Mouse (Mus musculus): ENCODE measurements around the gene Btbd9. TPM values are rescaled to one million over a fixed set of nuclear protein-coding genes. Genes with fewer than 3 reads are reported as not detected.
A peak's percentile ranks its signal among the peaks of the same experiment; 100 is the strongest.

The Btbd9 gene
- polyA plus RNA-seq, 1 experiment from 2014 or later, result 40.6 TPM

GRCm38 (mm10) chr17:30383649-30384048, 192.6 kb downstream of the Btbd9 start:
- H3K9ac ChIP-seq (replicated peaks; ENCODE audit: low read length), result no peak overlapping the region
- WGBS, result 84% methylated on average over 6 of the region's 6 CpGs
- no peaks in the 10 kb centered on the region for H3K27me3 ChIP-seq (ENCODE audit: control insufficient read depth, insufficient read depth, low read length)
- no peaks in the 10 kb centered on the region for H3K4me1 ChIP-seq (ENCODE audit: control insufficient read depth, insufficient read depth, low read length)
- no peak overlapping the region for H3K4me2 ChIP-seq (ENCODE audit: low read depth, low read length)
- H3K36me3 ChIP-seq (replicated peaks; ENCODE audit: control insufficient read depth, insufficient read depth, low read depth, low read length), result no peaks in the 10 kb centered on the region
- DNase-seq (ENCODE audit: low spot score) (no peak), ATAC-seq (replicated peaks; ENCODE audit: insufficient number of reproducible peaks, low FRiP score, low TSS enrichment, low read depth) (no peak)
- H3K4me3 ChIP-seq (ENCODE audit: low read depth, low read length), result no peak overlapping the region
- no peak overlapping the region for H3K27ac ChIP-seq (replicated peaks; ENCODE audit: low read depth, low read length)
- H3K9me3 ChIP-seq (replicated peaks; ENCODE audit: control insufficient read depth, low read length), result no peaks in the 10 kb centered on the region

- no peaks in the 10 kb centered on the region for H3K27me3 ChIP-seq (ENCODE audit: control insufficient read depth, insufficient read depth, low read length)
- ATAC-seq (replicated peaks; ENCODE audit: insufficient number of reproducible peaks, low FRiP score, low TSS enrichment, low read depth) (no peak), DNase-seq (ENCODE audit: low spot score) (peak; percentile 25)
- H3K4me1 ChIP-seq (ENCODE audit: control insufficient read depth, insufficient read depth, low read length), result no peaks in the 10 kb centered on the region
- no peak overlapping the region for H3K9ac ChIP-seq (replicated peaks; ENCODE audit: low read length)
- no peak overlapping the region for H3K27ac ChIP-seq (replicated peaks; ENCODE audit: low read depth, low read length)
- H3K36me3 ChIP-seq (replicated peaks; ENCODE audit: control insufficient read depth, insufficient read depth, low read depth, low read length), result no peaks in the 10 kb centered on the region
- H3K4me3 ChIP-seq (ENCODE audit: low read depth, low read length), result no peak overlapping the region
- no peaks in the 10 kb centered on the region for H3K9me3 ChIP-seq (replicated peaks; ENCODE audit: control insufficient read depth, low read length)
- WGBS, result 26% methylated on average over 5 of the region's 5 CpGs
- no peak overlapping the region for H3K4me2 ChIP-seq (ENCODE audit: low read depth, low read length)
These were observed 197.9 kb downstream of the Btbd9 start for GRCm38 (mm10) chr17:30378221-30379010.

GRCm38 (mm10) chr17:30377754-30378153, 198.5 kb downstream of the Btbd9 start:
- WGBS, result 22% methylated on average over 1 of the region's 1 CpGs
- ATAC-seq (replicated peaks; ENCODE audit: insufficient number of reproducible peaks, low FRiP score, low TSS enrichment, low read depth), result no peak
- Histone ChIP-seq H3K4me3 (ENCODE audit: low read depth, low read length) (no peak overlapping the region), H3K4me2 (ENCODE audit: low read depth, low read length) (no peak overlapping the region), H3K27ac (replicated peaks; ENCODE audit: low read depth, low read length) (no peak overlapping the region), H3K9ac (replicated peaks; ENCODE audit: low read length) (no peak overlapping the region), H3K27me3 (ENCODE audit: control insufficient read depth, insufficient read depth, low read length) (no peaks in the 10 kb centered on the region), H3K4me1 (ENCODE audit: control insufficient read depth, insufficient read depth, low read length) (no peaks in the 10 kb centered on the region), H3K36me3 (replicated peaks; ENCODE audit: control insufficient read depth, insufficient read depth, low read depth, low read length) (no peaks in the 10 kb centered on the region), H3K9me3 (replicated peaks; ENCODE audit: control insufficient read depth, low read length) (no peaks in the 10 kb centered on the region)
- DNase-seq (ENCODE audit: low spot score), result no peak

- H3K27ac ChIP-seq (replicated peaks; ENCODE audit: low read depth, low read length), result no peak overlapping the region
These were observed 201.2 kb downstream of the Btbd9 start for GRCm38 (mm10) chr17:30375107-30375506.

GRCm38 (mm10) chr17:30368559-30368958, 207.7 kb downstream of the Btbd9 start:
- WGBS, result 56% methylated on average over 2 of the region's 2 CpGs
- no peaks in the 10 kb centered on the region for H3K27me3 ChIP-seq (ENCODE audit: control insufficient read depth, insufficient read depth, low read length)
- ATAC-seq (replicated peaks; ENCODE audit: insufficient number of reproducible peaks, low FRiP score, low TSS enrichment, low read depth), result no peak
- H3K36me3 ChIP-seq (replicated peaks; ENCODE audit: control insufficient read depth, insufficient read depth, low read depth, low read length), result no peaks in the 10 kb centered on the region
- DNase-seq (ENCODE audit: low spot score), result peak; percentile 38
- no peak overlapping the region for H3K9ac ChIP-seq (replicated peaks; ENCODE audit: low read length)
- no peak overlapping the region for H3K4me2 ChIP-seq (ENCODE audit: low read depth, low read length)
- no peak overlapping the region for H3K4me3 ChIP-seq (ENCODE audit: low read depth, low read length)
- no peaks in the 10 kb centered on the region for H3K4me1 ChIP-seq (ENCODE audit: control insufficient read depth, insufficient read depth, low read length)
- no peaks in the 10 kb centered on the region for H3K9me3 ChIP-seq (replicated peaks; ENCODE audit: control insufficient read depth, low read length)
- H3K27ac ChIP-seq (replicated peaks; ENCODE audit: low read depth, low read length), result no peak overlapping the region

More at GRCm38 (mm10) chr17:30375107-30375506, 201.2 kb downstream of the Btbd9 start:
- H3K4me3 ChIP-seq (ENCODE audit: low read depth, low read length), result no peak overlapping the region
- 85% methylated on average over 1 of the region's 1 CpGs for WGBS
- H3K27me3 ChIP-seq (ENCODE audit: control insufficient read depth, insufficient read depth, low read length), result no peaks in the 10 kb centered on the region
- H3K9me3 ChIP-seq (replicated peaks; ENCODE audit: control insufficient read depth, low read length), result no peaks in the 10 kb centered on the region
- ATAC-seq (replicated peaks; ENCODE audit: insufficient number of reproducible peaks, low FRiP score, low TSS enrichment, low read depth), result no peak
- DNase-seq (ENCODE audit: low spot score), result no peak
- H3K4me1 ChIP-seq (ENCODE audit: control insufficient read depth, insufficient read depth, low read length), result no peaks in the 10 kb centered on the region
- H3K4me2 ChIP-seq (ENCODE audit: low read depth, low read length), result no peak overlapping the region
- H3K36me3 ChIP-seq (replicated peaks; ENCODE audit: control insufficient read depth, insufficient read depth, low read depth, low read length), result no peaks in the 10 kb centered on the region
- no peak overlapping the region for H3K9ac ChIP-seq (replicated peaks; ENCODE audit: low read length)

GRCm38 (mm10) chr17:30364701-30365100, 211.6 kb downstream of the Btbd9 start:
- Histone ChIP-seq H3K4me2 (ENCODE audit: low read depth, low read length) (no peak overlapping the region), H3K27ac (replicated peaks; ENCODE audit: low read depth, low read length) (no peak overlapping the region), H3K9me3 (replicated peaks; ENCODE audit: control insufficient read depth, low read length) (no peaks in the 10 kb centered on the region), H3K4me1 (ENCODE audit: control insufficient read depth, insufficient read depth, low read length) (no peaks in the 10 kb centered on the region), H3K4me3 (ENCODE audit: low read depth, low read length) (no peak overlapping the region), H3K9ac (replicated peaks; ENCODE audit: low read length) (no peak overlapping the region), H3K36me3 (replicated peaks; ENCODE audit: control insufficient read depth, insufficient read depth, low read depth, low read length) (no peaks in the 10 kb centered on the region), H3K27me3 (ENCODE audit: control insufficient read depth, insufficient read depth, low read length) (no peaks in the 10 kb centered on the region)
- ATAC-seq (replicated peaks; ENCODE audit: insufficient number of reproducible peaks, low FRiP score, low TSS enrichment, low read depth), result no peak
- no peak for DNase-seq (ENCODE audit: low spot score)
- 71% methylated on average over 1 of the region's 1 CpGs for WGBS

- H3K36me3 ChIP-seq (replicated peaks; ENCODE audit: control insufficient read depth, insufficient read depth, low read depth, low read length), result no peaks in the 10 kb centered on the region
- no peak overlapping the region for H3K4me3 ChIP-seq (ENCODE audit: low read depth, low read length)
- no peaks in the 10 kb centered on the region for H3K9me3 ChIP-seq (replicated peaks; ENCODE audit: control insufficient read depth, low read length)
- H3K27me3 ChIP-seq (ENCODE audit: control insufficient read depth, insufficient read depth, low read length), result no peaks in the 10 kb centered on the region
- no peaks in the 10 kb centered on the region for H3K4me1 ChIP-seq (ENCODE audit: control insufficient read depth, insufficient read depth, low read length)
- no peak overlapping the region for H3K27ac ChIP-seq (replicated peaks; ENCODE audit: low read depth, low read length)
- ATAC-seq (replicated peaks; ENCODE audit: insufficient number of reproducible peaks, low FRiP score, low TSS enrichment, low read depth) (no peak), DNase-seq (ENCODE audit: low spot score) (no peak)
- no peak overlapping the region for H3K9ac ChIP-seq (replicated peaks; ENCODE audit: low read length)
- WGBS, result 80% methylated on average over 5 of the region's 5 CpGs
- H3K4me2 ChIP-seq (ENCODE audit: low read depth, low read length), result no peak overlapping the region
These were observed 212.9 kb downstream of the Btbd9 start for GRCm38 (mm10) chr17:30363365-30363764.

- 21% methylated on average over 1 of the region's 1 CpGs for WGBS
- H3K27me3 ChIP-seq (ENCODE audit: control insufficient read depth, insufficient read depth, low read length), result no peaks in the 10 kb centered on the region
- no peaks in the 10 kb centered on the region for H3K4me1 ChIP-seq (ENCODE audit: control insufficient read depth, insufficient read depth, low read length)
- no peaks in the 10 kb centered on the region for H3K9me3 ChIP-seq (replicated peaks; ENCODE audit: control insufficient read depth, low read length)
- DNase-seq (ENCODE audit: low spot score) (no peak), ATAC-seq (replicated peaks; ENCODE audit: insufficient number of reproducible peaks, low FRiP score, low TSS enrichment, low read depth) (no peak)
- no peak overlapping the region for H3K9ac ChIP-seq (replicated peaks; ENCODE audit: low read length)
- no peak overlapping the region for H3K4me3 ChIP-seq (ENCODE audit: low read depth, low read length)
- no peaks in the 10 kb centered on the region for H3K36me3 ChIP-seq (replicated peaks; ENCODE audit: control insufficient read depth, insufficient read depth, low read depth, low read length)
- no peak overlapping the region for H3K27ac ChIP-seq (replicated peaks; ENCODE audit: low read depth, low read length)
- no peak overlapping the region for H3K4me2 ChIP-seq (ENCODE audit: low read depth, low read length)
These were observed 215.6 kb downstream of the Btbd9 start for GRCm38 (mm10) chr17:30360654-30361053.
